Mouse (Mus musculus): Measurements from ENCODE around the gene Pfkm. TPM values are rescaled to one million over a fixed set of nuclear protein-coding genes. Genes with fewer than 3 reads are reported as not detected.

Pfkm gene
- total RNA-seq, 2 experiments from 2014 or later = 156 to 177 TPM

DNA sequence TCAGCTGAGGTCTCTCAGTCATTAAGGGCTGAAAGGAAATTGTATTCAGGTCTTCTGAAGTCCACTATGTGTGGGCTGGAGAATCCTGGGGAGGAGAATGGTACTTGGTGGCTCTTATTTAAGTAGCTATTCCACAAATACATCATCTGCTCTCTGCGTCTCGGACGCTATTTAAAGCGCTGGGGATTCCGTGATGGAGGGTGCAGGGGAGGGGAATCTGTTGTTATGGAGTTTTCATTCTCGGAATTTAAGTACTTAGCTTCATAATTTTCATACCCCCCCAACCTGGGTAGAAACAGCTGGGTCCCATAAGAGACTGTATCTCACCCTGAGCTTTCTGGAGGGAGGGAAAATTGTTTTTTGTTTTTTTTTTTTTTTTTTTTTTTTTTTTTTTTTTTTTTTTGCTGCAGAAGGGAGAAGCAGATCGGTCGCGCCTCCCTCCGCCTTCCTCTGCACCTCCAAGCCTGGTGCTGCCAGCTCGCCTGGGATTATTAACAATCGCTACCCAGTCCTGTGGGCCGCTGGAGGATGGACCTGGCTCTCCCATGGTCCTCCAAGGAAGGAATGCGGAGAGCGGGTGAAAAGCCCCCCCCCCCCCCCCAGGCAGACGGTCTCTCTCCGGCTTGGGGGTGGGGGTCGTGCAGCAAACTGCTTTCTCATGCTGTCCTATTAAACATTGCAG is 74.7 kb downstream of the Pfkm start, which contains the start of gene Ccdc184:
TSS of gene Ccdc184 (plus strand) at position 196 of the 682 bp plus-strand sequence.
- intact Hi-C loops (cut with DNase I) = loop anchor here (10.0 kb wide), 1 partner anchor 348 kb away; no protein-coding TSS in a partner anchor
- DNase-seq = no peak

DNA sequence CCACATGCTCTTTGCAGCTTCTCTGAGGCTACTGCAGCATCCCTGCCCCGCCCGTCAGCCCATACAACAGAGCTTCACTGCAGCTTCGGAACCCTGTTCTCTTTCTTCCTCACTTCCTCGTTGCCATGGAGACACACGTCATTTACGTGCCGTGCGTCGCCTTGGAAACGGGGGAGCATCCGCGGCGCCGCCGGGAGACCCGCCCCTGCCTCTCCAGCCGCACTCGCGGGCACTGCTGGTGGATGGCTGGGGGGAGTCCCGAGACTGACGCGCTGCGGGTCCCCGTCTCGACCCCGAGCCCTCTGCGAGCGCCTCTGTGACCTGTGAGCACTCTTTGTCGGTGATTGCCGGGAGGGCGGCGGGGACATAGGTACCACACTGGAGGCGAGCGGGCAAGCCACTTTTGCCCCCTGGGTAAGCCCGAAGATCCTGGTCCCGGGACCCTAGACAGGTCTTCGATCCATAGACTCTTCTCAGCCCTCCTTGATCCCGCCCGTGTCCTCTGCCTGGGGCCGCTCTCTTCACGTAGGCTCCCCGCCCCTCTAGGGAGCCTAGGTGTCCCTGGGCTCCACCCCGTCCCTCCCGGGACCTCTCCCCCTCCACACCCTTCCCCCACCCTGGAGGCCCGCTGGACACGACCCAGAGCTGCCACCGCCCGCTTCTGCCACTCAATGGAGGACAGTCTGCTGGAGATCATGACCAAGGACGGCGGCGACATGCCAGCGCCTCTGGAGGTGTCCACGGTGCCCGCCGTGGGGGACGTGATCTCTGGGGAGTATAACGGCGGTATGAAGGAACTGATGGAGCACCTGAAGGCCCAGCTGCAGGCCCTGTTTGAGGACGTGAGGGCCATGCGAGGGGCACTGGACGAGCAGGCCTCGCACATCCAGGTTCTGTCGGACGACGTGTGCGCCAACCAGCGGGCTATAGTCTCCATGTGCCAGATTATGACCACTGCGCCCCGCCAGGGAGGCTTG is 75.5 kb downstream of the Pfkm start:
- DNase-seq = peak; percentile 89
- intact Hi-C loops (cut with DNase I) = loop anchor here (10.0 kb wide), 1 partner anchor 347 kb away; no protein-coding TSS in a partner anchor

DNA sequence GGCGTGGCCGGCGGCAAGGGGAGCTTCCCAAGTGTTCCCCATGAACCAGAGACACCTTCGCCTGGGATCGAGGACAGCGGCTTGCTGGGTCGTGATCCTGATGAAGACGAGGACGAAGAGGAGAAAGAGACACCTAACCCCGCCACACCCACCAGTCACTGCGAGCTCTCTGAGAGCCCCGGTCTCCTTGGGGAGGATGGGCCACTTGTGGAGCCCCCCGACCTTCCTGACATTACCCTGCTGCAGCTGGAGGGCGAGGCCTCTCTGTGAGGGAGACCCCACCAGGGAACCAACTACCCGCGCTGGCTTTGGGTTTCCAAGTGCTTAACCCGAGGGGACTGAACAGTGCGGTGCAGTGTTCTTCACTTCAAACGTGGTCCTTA is 76.2 kb downstream of the Pfkm start:
- intact Hi-C loops (cut with DNase I) = loop anchor here (10.0 kb wide), 1 partner anchor 346 kb away; no protein-coding TSS in a partner anchor
- DNase-seq = no peak

DNA sequence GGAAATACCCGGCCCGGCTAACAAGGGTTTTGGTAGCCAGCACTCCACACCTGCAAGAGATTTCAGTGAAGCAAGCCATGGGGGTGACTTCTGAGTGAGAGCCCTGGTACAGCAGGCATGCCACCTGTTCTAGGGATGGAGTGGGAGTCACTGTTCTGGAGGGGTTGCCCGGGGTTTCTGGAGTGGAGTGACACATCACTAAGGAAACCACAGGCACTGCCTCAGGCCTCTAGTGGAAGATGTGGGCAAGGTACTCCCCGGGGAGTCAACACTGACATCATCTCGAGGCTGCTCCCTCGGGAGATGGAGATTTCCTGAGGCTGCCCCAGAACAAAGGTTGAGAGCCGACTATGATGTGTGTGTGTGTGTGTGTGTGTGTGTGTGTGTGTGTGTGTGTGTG is 78.0 kb downstream of the Pfkm start:
- no peak for DNase-seq
- intact Hi-C loops (cut with DNase I) = no loop called here

DNA sequence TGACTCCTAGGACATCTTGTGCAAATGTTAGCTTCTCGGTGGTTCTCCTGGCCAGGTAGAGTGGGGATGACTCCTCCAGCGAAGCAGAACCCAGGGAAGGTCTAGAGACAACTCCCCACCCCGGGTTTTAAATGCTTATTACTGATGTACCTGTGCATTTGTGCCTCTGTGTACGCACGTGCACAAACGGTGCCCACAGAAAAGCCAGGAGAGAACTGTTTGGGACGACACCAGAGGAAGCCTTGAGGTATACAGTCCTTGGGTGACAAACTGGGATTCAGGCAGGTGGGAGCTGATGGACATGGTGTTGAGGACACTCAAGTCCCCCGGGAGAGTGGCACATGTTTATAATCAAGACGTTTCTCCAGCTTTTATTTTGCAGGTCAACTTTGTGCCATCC is 78.5 kb downstream of the Pfkm start:
- no peak for DNase-seq
- intact Hi-C loops (cut with DNase I) = no loop called here

DNA sequence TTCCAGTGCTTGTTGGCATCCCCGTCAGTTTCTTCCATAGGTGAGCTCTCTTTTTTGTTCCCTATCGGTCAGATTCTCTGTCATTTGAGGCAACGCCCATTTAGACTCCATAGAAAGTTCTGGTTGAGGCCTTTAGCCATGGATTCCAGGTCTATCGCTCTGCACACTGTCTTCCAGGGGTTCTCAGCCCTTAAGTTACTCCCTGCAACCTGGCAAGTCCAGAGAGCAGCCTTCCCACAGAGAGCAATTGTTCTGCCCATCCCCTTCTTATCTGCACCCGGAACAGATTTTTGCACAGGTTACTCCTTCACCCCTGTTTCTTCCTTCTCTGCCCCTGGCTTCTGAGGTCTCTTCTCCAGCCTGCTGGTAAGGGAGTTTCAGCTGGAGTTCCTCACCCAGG is 79.7 kb downstream of the Pfkm start:
- intact Hi-C loops (cut with DNase I) = no loop called here

DNA sequence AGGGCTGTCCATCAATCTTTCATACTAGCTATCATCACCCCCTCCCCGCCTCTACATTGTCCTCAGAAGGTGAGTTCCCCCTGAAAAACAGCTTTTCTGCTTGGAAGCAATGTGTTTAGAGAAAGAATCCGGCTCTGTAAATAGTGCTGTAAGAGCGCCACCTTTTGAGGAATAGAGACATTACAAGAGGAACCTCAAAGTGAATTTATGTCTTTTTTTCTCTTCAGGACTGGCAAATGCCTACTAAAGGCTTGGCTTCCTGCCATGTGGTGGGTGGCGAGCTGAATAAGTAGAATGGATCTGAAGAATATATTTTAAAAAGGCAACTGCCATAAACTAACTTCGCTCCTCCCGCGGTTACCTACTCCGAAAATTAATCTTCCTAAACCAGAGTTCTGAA is 81.4 kb downstream of the Pfkm start:
- peak; percentile 54 for DNase-seq
- intact Hi-C loops (cut with DNase I) = no loop called here

More for the DNA sequence above, 79.7 kb downstream of the Pfkm start:
- DNase-seq = no peak

DNA sequence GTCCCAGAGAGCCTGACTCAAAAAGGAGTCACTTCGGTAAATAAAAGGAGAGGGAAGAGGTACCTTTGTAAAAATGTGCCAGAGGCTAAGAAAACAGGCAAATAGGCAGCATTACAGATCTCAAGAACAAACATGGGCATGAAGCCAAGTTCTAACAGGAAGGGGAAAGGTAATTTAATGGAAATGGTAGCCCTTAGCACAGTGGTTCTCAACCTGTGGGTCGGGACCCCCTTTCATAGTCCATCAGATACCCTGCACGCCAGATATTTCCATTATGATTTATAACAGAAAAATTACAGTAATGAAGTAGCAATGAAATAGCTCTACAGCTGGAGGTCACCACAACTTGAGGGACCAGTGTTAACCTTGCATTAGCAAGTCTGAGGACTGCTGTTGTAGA is 84.9 kb downstream of the Pfkm start:
- DNase-seq = no peak
- intact Hi-C loops (cut with DNase I) = no loop called here

DNA sequence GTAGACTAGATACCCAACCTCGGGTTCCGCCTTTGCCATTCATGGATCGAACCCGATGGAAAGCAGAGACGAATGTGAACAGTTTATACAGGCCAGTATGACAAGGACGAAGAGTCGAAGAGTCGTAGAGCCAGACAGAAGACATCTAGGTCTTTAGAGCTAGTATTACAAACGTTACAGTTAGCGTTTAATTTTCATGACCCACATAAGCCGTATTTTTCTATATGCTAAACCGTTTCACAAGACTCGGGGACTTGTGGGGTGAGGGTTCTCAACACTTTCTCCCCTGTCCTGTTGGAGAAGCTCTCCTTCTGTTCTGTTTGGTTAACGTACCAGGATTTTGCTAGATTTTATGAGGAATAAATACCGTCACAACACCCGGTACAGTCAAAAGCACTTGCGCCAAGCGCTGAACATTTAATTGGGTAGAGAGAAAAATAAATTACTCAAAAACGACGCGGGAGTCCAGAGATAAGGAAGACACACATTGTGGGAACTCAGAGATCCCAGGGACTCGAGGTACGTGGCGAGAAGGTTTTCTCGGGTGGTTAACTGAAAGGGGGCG is 88.3 kb downstream of the Pfkm start:
- no peak for DNase-seq
- intact Hi-C loops (cut with DNase I) = loop anchor here (10.0 kb wide), 1 partner anchor 214 kb away; no protein-coding TSS in a partner anchor

DNA sequence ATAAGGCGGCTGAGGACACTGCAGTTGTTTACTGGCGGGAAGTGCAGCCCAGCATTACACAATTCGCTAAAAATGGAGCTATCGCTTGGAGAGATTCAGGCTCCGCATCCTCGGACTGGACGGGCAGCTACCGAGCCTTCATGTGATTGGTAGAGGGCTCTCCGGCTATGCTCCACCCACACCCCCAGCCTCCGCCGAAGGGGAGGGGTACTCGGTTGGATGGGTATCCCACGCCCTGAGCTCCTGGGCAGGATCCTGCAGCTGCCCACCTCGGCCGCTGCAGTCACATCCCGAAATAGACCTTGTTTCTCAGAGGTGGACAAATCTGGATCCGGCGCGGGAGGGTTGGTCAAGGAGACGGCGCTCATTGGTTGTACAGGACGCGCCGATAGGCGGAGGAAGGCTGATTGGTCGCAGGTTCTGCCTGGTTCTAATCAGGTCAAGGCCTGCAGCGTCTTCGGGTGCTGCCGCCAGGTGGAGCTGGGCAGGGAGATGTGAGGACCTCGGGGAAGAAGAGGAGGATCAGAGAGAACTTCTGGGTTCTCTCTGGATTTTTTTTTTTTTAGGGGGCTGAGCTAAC is 88.8 kb downstream of the Pfkm start:
- intact Hi-C loops (cut with DNase I) = loop anchor here (10.0 kb wide), 1 partner anchor 214 kb away; no protein-coding TSS in a partner anchor
- DNase-seq = peak; percentile 96

Other genes with a start within 250 kb of the Pfkm start
- 10 to 100 TPM; 41.0 to 41.3 TPM for gene Hdac7, start 248.1 kb upstream of the Pfkm start, total RNA-seq (2021)
- under 1 TPM in 1 of 2 experiments, not detected in 1; 0.08 TPM for gene Vdr, start 182.0 kb upstream of the Pfkm start, total RNA-seq (2021)
- gene Tmem106c, start 128.4 kb upstream of the Pfkm start, total RNA-seq (2021) = 10 to 100 TPM; 18.0 to 20.1 TPM
- gene Col2a1, start 87.9 kb upstream of the Pfkm start, total RNA-seq (2021) = 1 to 10 TPM; 2.5 to 5.4 TPM
- gene Senp1, start 1.2 kb downstream of the Pfkm start, total RNA-seq (2021) = 10 to 100 TPM; 20.2 to 20.6 TPM
- gene Asb8, start 73.0 kb downstream of the Pfkm start, total RNA-seq (2021) = 10 to 100 TPM; 28.3 to 35.0 TPM
- gene Ccdc184, start 74.6 kb downstream of the Pfkm start, total RNA-seq (2021) = 10 to 100 TPM; 45.6 to 51.6 TPM
- under 1 TPM in 1 of 2 experiments, not detected in 1; 0.18 TPM for gene Olfr288, start 103.0 kb downstream of the Pfkm start, total RNA-seq (2021)
- not detected for gene Gm44579, start 128.4 kb downstream of the Pfkm start, total RNA-seq (2021)
- gene Olfr287, start 128.5 kb downstream of the Pfkm start, total RNA-seq (2021) = under 1 TPM in 1 of 2 experiments, not detected in 1; 0.20 TPM
- gene Olfr286, start 141.9 kb downstream of the Pfkm start, total RNA-seq (2021) = not detected
- gene H1fnt, start 164.7 kb downstream of the Pfkm start, total RNA-seq (2021) = not detected
- gene Zfp641, start 203.6 kb downstream of the Pfkm start, total RNA-seq (2021) = 10 to 100 TPM; 11.8 to 13.4 TPM
- not detected for gene Olfr285, start 224.8 kb downstream of the Pfkm start, total RNA-seq (2021)
- gene Olfr284, start 248.4 kb downstream of the Pfkm start, total RNA-seq (2021) = not detected

All from left cerebral cortex, postnatal 4 days (tissue).